Mouse (Mus musculus) Muller cell, postnatal 12 days (primary cell): ENCODE measurements around the gene Map2.
A peak's percentile ranks its signal among the peaks of the same experiment; 100 is the strongest.

Experiments used
- DNase-seq: peaks from one replicate; pipeline ENCODE4 v3.0.0-alpha.2; 2015; ENCODE audit errors: inconsistent ontology term

Gene Map2

GRCm38 (mm10) chr1:66292121-66292881 is 117.2 kb downstream of the Map2 start:
- no peak for DNase-seq

GRCm38 (mm10) chr1:66299376-66299775 is 124.3 kb downstream of the Map2 start:
- DNase-seq, result no peak

GRCm38 (mm10) chr1:66320378-66321135 is 145.5 kb downstream of the Map2 start:
- DNase-seq, result peak; percentile 48

- no peak for DNase-seq
Observed at GRCm38 (mm10) chr1:66321136-66321502, 146.0 kb downstream of the Map2 start.

- peak; percentile 62 for DNase-seq
Observed at GRCm38 (mm10) chr1:66321631-66322142, 146.6 kb downstream of the Map2 start.

- no peak for DNase-seq
Observed at GRCm38 (mm10) chr1:66323461-66323860, 148.4 kb downstream of the Map2 start.

GRCm38 (mm10) chr1:66324951-66325350 is 149.9 kb downstream of the Map2 start:
- DNase-seq, result no peak

- peak; percentile 80 for DNase-seq
Observed at GRCm38 (mm10) chr1:66328996-66329395, 153.9 kb downstream of the Map2 start.

- no peak for DNase-seq
Observed at GRCm38 (mm10) chr1:66329534-66329933, 154.5 kb downstream of the Map2 start.

- no peak for DNase-seq
Observed at GRCm38 (mm10) chr1:66335724-66336284, 160.7 kb downstream of the Map2 start.

GRCm38 (mm10) chr1:66339213-66339612 is 164.1 kb downstream of the Map2 start:
- DNase-seq, result no peak

GRCm38 (mm10) chr1:66348404-66349165 is 173.5 kb downstream of the Map2 start:
- DNase-seq, result peak; percentile 46

GRCm38 (mm10) chr1:66349166-66349835 is 174.2 kb downstream of the Map2 start:
- DNase-seq, result no peak

- DNase-seq, result no peak
Observed at GRCm38 (mm10) chr1:66351366-66351765, 176.3 kb downstream of the Map2 start.

GRCm38 (mm10) chr1:66361799-66362198 is 186.7 kb downstream of the Map2 start:
- peak; percentile 9 for DNase-seq

GRCm38 (mm10) chr1:66363285-66363684 is 188.2 kb downstream of the Map2 start:
- DNase-seq, result no peak

GRCm38 (mm10) chr1:66364386-66364785 is 189.3 kb downstream of the Map2 start:
- no peak for DNase-seq

- no peak for DNase-seq
Observed at GRCm38 (mm10) chr1:66365600-66365999, 190.5 kb downstream of the Map2 start.

GRCm38 (mm10) chr1:66369486-66369885 is 194.4 kb downstream of the Map2 start:
- DNase-seq, result no peak

- DNase-seq, result peak; percentile 91
Observed at GRCm38 (mm10) chr1:66371371-66371770, 196.3 kb downstream of the Map2 start.

- DNase-seq, result no peak
Observed at GRCm38 (mm10) chr1:66386321-66386720, 211.2 kb downstream of the Map2 start.
